Mouse (Mus musculus) bone marrow, adult 2 months (tissue): ENCODE measurements around the gene Fkbp11.

ENCODE experiments used
- CTCF ChIP-seq: fragments of 200-500 bp; IDR thresholded peaks from 2 replicates; pipeline ENCODE4 v1.5.1; 2011; ENCODE audit warnings: low read length, control low read depth; ENCODE audit not compliant: control insufficient read depth, insufficient read depth
- POLR2A ChIP-seq: fragments of 200-500 bp; IDR thresholded peaks from 2 replicates; pipeline ENCODE4 v1.6.1; 2011; ENCODE audit warnings: low read depth, mild to moderate bottlenecking, control low read depth, low read length, borderline replicate concordance; ENCODE audit not compliant: control insufficient read depth

GRCm38 (mm10) chr15:98774096-98774495 lies 46.1 kb upstream of the Fkbp11 start:
- TF ChIP-seq CTCF, result no peak
- no peak for TF ChIP-seq POLR2A
